Mouse (Mus musculus): ENCODE measurements at regions not wholly inside any gene's neighbourhood (a gene's known extent, or its start where the extent isn't known, plus 50 kb on each side); places are given as distances from the start of the nearest gene placed in this dataset.
A peak's percentile ranks its signal among the peaks of the same experiment; 100 is the strongest.

DNA sequence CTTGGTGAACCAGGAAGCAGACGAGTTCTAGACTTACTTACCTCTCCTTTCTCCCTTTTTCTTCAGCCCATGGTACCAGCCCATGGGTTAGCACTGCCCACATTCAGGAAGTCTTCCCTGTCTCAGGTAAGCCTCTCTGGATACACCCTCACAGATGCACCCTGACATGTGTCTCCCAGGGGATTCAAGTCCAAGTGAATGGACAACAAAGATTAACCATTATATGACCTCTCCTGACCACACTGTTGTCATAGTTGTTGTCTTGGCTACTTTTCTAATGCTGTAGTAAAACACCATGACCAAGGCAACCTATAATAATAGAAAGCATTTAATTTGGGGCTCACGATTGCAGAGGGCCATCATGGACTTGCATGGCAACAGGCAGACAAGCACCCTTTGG lies 98.8 kb upstream of the Vash1 start:
- H3K9me3 ChIP-seq (replicated peaks; ENCODE audit: low read length): no peaks in the 10 kb centered on the region
- TF ChIP-seq CTCF (IDR thresholded peaks at IDR 0.05; ENCODE audit: low read depth): no peak
- no peak overlapping the region for H3K9ac ChIP-seq (ENCODE audit: low read depth, low read length)
- DNase-seq (ENCODE audit: low spot score) (no peak), ATAC-seq (replicated peaks; ENCODE audit: low FRiP score, low read depth) (no peak)
- 83% methylated on average over 2 of the region's 2 CpGs for WGBS
- no peak overlapping the region for H3K27ac ChIP-seq
- H3K4me1 ChIP-seq (replicated peaks; ENCODE audit: insufficient read depth, low read length): no peaks in the 10 kb centered on the region
- no peak overlapping the region for H3K4me3 ChIP-seq (replicated peaks; ENCODE audit: low read depth, low read length)
- H3K36me3 ChIP-seq (ENCODE audit: insufficient read depth, low read length): no peaks in the 10 kb centered on the region
- no peaks in the 10 kb centered on the region for H3K27me3 ChIP-seq (ENCODE audit: insufficient read depth, low read length)
- no peak overlapping the region for H3K4me2 ChIP-seq (ENCODE audit: low read length)

DNA sequence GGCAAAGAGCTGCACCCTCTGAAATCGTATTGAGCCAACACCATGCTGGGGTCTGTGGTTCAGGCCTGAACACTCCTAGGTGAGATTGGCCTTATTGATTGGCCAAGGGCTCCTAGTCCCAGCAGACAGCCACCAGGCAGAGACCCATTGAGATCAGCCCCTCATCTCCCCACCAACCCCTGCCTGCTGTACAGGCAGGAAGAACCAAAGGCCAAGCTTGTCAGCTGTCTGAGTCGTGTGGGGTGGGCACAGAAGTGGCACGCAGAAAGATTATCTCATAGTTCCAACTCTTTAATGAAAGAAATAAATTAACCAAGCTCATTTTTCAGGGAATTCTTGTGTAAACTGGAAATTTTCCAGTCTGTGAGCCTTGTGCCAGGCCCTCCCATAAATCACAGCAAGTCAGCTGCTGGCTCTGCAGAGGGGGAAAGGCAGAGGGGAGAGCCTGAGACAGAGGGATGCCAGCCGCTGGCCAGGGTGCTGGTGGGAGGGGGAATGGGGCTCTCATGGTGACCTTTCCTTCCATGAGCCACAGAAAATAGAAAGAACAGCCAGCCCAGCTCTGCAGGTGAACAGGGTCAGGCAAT lies 98.3 kb upstream of the Vash1 start:
- H3K27ac ChIP-seq: no peak overlapping the region
- H3K9ac ChIP-seq (ENCODE audit: low read depth, low read length): no peak overlapping the region
- no peaks in the 10 kb centered on the region for H3K4me1 ChIP-seq (replicated peaks; ENCODE audit: insufficient read depth, low read length)
- no peaks in the 10 kb centered on the region for H3K27me3 ChIP-seq (ENCODE audit: insufficient read depth, low read length)
- H3K4me2 ChIP-seq (ENCODE audit: low read length): no peak overlapping the region
- no peaks in the 10 kb centered on the region for H3K36me3 ChIP-seq (ENCODE audit: insufficient read depth, low read length)
- H3K4me3 ChIP-seq (replicated peaks; ENCODE audit: low read depth, low read length): no peak overlapping the region
- no peaks in the 10 kb centered on the region for H3K9me3 ChIP-seq (replicated peaks; ENCODE audit: low read length)
- DNase-seq (ENCODE audit: low spot score) (peak; percentile 55), ATAC-seq (replicated peaks; ENCODE audit: low FRiP score, low read depth) (no peak)
- no peak for TF ChIP-seq CTCF (IDR thresholded peaks at IDR 0.05; ENCODE audit: low read depth)
- 39% methylated on average over 4 of the region's 4 CpGs for WGBS

DNA sequence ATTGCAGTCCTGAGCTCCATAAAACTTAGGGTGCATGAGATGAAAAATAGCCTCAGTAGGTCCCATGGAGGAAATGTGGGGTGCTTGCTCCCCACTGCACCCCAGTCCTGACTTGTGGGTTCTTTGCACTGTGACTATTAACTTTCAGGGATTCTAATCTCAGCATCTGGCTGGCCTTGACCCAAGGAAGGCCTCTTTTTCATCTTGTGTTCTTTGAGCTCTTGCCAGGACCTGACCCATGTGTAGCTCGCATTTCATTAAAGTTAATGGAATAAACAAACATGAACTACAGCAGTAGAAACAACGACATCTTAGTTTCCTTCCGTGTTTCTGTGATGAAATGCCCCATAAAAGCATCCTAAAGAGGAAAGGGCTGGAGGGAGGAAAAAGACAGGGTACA lies 96.4 kb upstream of the Vash1 start:
- ATAC-seq (replicated peaks; ENCODE audit: low FRiP score, low read depth): no peak
- Histone ChIP-seq H3K27me3 (ENCODE audit: insufficient read depth, low read length) (no peaks in the 10 kb centered on the region), H3K9ac (ENCODE audit: low read depth, low read length) (no peak overlapping the region), H3K36me3 (ENCODE audit: insufficient read depth, low read length) (no peaks in the 10 kb centered on the region), H3K9me3 (replicated peaks; ENCODE audit: low read length) (no peaks in the 10 kb centered on the region), H3K27ac (no peak overlapping the region), H3K4me1 (replicated peaks; ENCODE audit: insufficient read depth, low read length) (no peaks in the 10 kb centered on the region), H3K4me2 (ENCODE audit: low read length) (no peak overlapping the region), H3K4me3 (replicated peaks; ENCODE audit: low read depth, low read length) (no peak overlapping the region)
- DNase-seq (ENCODE audit: low spot score): peak; percentile 29
- WGBS: 19% methylated on average over 3 of the region's 3 CpGs
- no peak for TF ChIP-seq CTCF (IDR thresholded peaks at IDR 0.05; ENCODE audit: low read depth)

DNA sequence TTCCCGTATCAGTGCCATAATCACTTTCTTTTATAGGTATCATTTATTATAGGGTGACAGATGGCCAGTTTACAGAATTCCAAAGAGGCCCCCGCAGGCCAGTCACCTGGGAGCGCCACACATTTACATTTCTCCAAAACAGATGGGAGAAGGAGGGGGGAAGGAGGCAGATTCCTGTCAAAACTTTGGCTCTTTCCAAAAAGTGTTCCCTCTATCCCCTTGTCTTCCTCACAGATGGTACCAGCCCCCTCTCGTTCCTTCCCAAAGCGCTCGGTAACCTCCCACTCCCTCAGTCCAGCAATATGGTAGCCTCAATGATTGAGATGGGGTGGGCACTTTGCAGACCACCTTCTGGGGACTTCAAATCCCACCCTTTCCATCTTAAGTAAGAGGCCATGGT lies 90.5 kb upstream of the Vash1 start:
- Histone ChIP-seq H3K36me3 (ENCODE audit: insufficient read depth, low read length) (no peaks in the 10 kb centered on the region), H3K9me3 (replicated peaks; ENCODE audit: low read length) (no peaks in the 10 kb centered on the region), H3K27ac (no peak overlapping the region), H3K4me2 (ENCODE audit: low read length) (no peak overlapping the region), H3K4me3 (replicated peaks; ENCODE audit: low read depth, low read length) (no peak overlapping the region), H3K9ac (ENCODE audit: low read depth, low read length) (no peak overlapping the region), H3K4me1 (replicated peaks; ENCODE audit: insufficient read depth, low read length) (no peaks in the 10 kb centered on the region), H3K27me3 (ENCODE audit: insufficient read depth, low read length) (no peaks in the 10 kb centered on the region)
- no peak for TF ChIP-seq CTCF (IDR thresholded peaks at IDR 0.05; ENCODE audit: low read depth)
- 78% methylated on average over 6 of the region's 6 CpGs for WGBS
- no peak for DNase-seq (ENCODE audit: low spot score)
- ATAC-seq (replicated peaks; ENCODE audit: low FRiP score, low read depth): no peak

DNA sequence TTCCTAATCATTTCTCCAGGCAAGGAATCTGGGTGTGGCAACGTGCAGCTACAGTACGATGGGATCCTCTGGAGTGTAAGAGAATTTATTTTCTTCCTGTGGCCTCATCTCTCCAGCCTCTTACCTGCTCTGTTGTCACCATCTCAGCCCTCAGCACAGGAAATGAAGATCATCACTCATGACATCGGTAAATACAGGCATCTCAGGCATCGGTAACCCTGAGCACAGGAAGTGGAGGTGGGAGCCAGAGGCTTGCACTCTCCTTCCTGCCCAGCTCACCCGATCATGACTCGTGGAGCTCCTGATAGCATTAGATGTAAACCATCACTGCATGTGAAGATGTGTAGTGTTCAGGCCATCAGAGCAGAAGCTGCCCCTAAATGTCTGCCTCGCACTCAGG lies 86.0 kb upstream of the Vash1 start:
- H3K4me3 ChIP-seq (replicated peaks; ENCODE audit: low read depth, low read length): no peak overlapping the region
- H3K4me1 ChIP-seq (replicated peaks; ENCODE audit: insufficient read depth, low read length): no peaks in the 10 kb centered on the region
- ATAC-seq (replicated peaks; ENCODE audit: low FRiP score, low read depth) (no peak), DNase-seq (ENCODE audit: low spot score) (no peak)
- no peak overlapping the region for H3K9ac ChIP-seq (ENCODE audit: low read depth, low read length)
- no peaks in the 10 kb centered on the region for H3K36me3 ChIP-seq (ENCODE audit: insufficient read depth, low read length)
- no peaks in the 10 kb centered on the region for H3K27me3 ChIP-seq (ENCODE audit: insufficient read depth, low read length)
- H3K27ac ChIP-seq: no peak overlapping the region
- no peak overlapping the region for H3K4me2 ChIP-seq (ENCODE audit: low read length)
- whole genome bisulfite sequencing: 48% methylated on average over 7 of the region's 7 CpGs
- H3K9me3 ChIP-seq (replicated peaks; ENCODE audit: low read length): no peaks in the 10 kb centered on the region
- TF ChIP-seq CTCF (IDR thresholded peaks at IDR 0.05; ENCODE audit: low read depth): no peak

DNA sequence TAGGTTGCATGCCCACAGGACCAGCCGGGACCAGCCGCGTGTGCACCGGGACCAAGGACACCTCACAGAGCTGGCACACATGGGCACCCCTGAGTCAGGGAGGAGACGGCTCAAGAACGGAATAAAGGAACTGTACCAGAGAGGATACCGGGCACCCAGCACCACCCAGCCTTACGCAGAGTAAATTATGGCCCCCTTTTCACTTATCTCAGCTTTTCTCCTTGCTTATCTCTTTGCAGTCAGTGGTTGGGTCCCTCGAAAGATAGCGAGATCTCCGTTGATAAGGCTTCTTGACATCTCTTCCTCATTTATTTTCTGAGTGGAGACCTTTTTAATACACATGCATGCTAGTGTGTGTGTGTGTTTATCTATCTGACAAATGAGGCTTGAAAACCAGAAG lies 83.9 kb upstream of the Vash1 start:
- TF ChIP-seq CTCF (IDR thresholded peaks at IDR 0.05; ENCODE audit: low read depth): no peak
- no peaks in the 10 kb centered on the region for H3K36me3 ChIP-seq (ENCODE audit: insufficient read depth, low read length)
- WGBS: 89% methylated on average over 11 of the region's 11 CpGs

DNA sequence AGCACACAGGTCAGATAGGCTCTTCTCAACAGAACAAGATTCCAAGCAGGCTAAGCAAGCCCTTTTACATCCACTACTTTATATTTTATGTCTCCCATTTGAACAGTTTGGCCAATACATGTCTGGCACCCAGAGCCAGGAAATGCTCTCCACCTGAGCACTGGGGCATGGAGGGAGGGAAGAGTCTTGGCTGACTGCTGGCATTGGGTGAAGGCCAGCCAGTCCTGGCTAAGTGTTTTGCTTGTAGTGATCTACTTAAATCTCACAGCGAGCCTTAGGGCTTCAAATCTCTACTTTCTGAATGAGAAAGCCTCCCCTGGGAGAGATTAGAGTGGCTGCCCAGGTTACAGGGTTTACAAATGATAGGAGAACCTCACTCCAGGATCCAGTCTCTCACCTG lies 78.5 kb upstream of the Vash1 start:
- Histone ChIP-seq H3K9ac (ENCODE audit: low read depth, low read length) (no peak overlapping the region), H3K4me3 (replicated peaks; ENCODE audit: low read depth, low read length) (no peak overlapping the region), H3K36me3 (ENCODE audit: insufficient read depth, low read length) (no peaks in the 10 kb centered on the region), H3K4me2 (ENCODE audit: low read length) (no peak overlapping the region), H3K9me3 (replicated peaks; ENCODE audit: low read length) (no peaks in the 10 kb centered on the region), H3K27ac (no peak overlapping the region), H3K4me1 (replicated peaks; ENCODE audit: insufficient read depth, low read length) (no peaks in the 10 kb centered on the region), H3K27me3 (ENCODE audit: insufficient read depth, low read length) (no peaks in the 10 kb centered on the region)
- DNase-seq (ENCODE audit: low spot score) (no peak), ATAC-seq (replicated peaks; ENCODE audit: low FRiP score, low read depth) (no peak)
- no peak for TF ChIP-seq CTCF (IDR thresholded peaks at IDR 0.05; ENCODE audit: low read depth)
- WGBS: 41% methylated on average over 1 of the region's 1 CpGs

More for the DNA sequence above, 83.9 kb upstream of the Vash1 start:
- no peaks in the 10 kb centered on the region for H3K4me1 ChIP-seq (replicated peaks; ENCODE audit: insufficient read depth, low read length)
- no peaks in the 10 kb centered on the region for H3K27me3 ChIP-seq (ENCODE audit: insufficient read depth, low read length)
- no peak overlapping the region for H3K9ac ChIP-seq (ENCODE audit: low read depth, low read length)
- H3K4me3 ChIP-seq (replicated peaks; ENCODE audit: low read depth, low read length): no peak overlapping the region
- ATAC-seq (replicated peaks; ENCODE audit: low FRiP score, low read depth) (no peak), DNase-seq (ENCODE audit: low spot score) (no peak)
- no peak overlapping the region for H3K4me2 ChIP-seq (ENCODE audit: low read length)
- no peaks in the 10 kb centered on the region for H3K9me3 ChIP-seq (replicated peaks; ENCODE audit: low read length)
- no peak overlapping the region for H3K27ac ChIP-seq
